ENCODE assay signal across 8 mouse cellular contexts in the genomic region with DNA sequence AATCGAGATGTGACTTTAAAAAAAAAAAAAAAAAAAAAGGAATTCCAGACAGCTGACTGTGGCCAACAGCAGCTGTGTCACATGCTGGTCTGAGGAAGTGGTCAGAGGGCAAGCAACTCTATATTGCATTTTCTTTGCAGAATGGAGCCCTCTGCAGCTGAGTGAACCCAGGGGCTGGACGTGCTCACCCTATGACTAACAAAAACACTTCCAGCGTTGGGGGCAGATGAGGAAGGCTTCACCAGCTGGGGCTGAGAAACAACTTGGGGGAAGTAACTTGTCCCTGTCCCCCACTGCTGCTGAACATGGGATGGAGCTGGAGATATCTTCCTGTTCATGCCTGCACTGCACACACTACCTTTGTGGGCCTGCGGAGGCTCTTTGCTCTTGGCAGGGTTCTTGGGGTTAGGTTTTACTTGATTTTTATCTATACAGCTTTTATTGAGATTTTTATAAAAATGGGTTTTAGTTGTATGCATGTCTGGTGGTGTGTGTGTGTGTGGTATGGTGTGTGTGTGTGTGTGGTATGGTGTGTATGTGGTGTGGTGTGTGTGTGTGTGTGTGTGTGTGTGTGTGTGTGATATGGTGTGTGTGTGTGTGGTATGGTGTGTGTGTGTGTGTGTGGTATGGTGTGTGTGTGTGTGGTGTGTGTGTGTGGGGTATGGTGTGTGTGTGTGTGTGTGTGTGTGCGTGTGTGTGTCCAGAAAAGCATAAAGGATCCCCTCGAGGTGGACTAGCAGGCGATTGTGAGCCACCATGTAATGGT. TPM values are rescaled to one million over a fixed set of nuclear protein-coding genes. Genes with fewer than 3 reads are reported as not detected.
DNase-seq lines count a peak whose midpoint lies in the region.

No protein-coding gene starts in this region.

- peak; percentile 17 for DNase-seq in gastrocnemius, postnatal 25 days
- no peak for DNase-seq in gastrocnemius, adult 8-10 months (ENCODE audit: low spot score in 2 of 2)
- peak; percentile 82 for DNase-seq in adipocyte (ENCODE audit: low spot score)
- peak; percentile 61 for DNase-seq in kidney, adult 9 months
- peak; percentile 58 to 60 for DNase-seq in monocyte, adult 2 months (ENCODE audit: low read depth in 1 of 2, low spot score in 2 of 2)
- DNase-seq in frontal cortex, postnatal 36 days (ENCODE audit: low spot score in 2 of 2): no peak
- no peak for DNase-seq in cerebellum, adult 9-10 months
- no peak for DNase-seq in cerebellum, postnatal 36 days

RNA-seq across cellular contexts. Expression of gene Itm2b, which starts 57.0 kb away (rescaled TPM):
- 100 to 1,000 TPM; 244 to 301 TPM for total RNA-seq in gastrocnemius, postnatal 25 days (2021)
- total RNA-seq in gastrocnemius, adult 8-10 months (2022): 100 to 1,000 TPM; 232 to 300 (median 269) TPM

Comparison
In these comparisons a context has a peak if more than half of its experiments do, and no peak if none do; other contexts are left out.
1. DNase-seq: peak in gastrocnemius, postnatal 25 days (single experiment), adipocyte (single experiment), kidney, adult 9 months (single experiment) and monocyte, adult 2 months (2 of 2); none in gastrocnemius, adult 8-10 months (0 of 2), frontal cortex, postnatal 36 days (0 of 2), cerebellum, adult 9-10 months (single experiment) and cerebellum, postnatal 36 days (0 of 2).